Comparison of ENCODE assay signal across 14 mouse cellular contexts in genomic region chr1:22734429-22734828, GRCm38 (mm10).
"Had no signal": no experiment of that assay in that cellular context is flagged by ENCODE, and none has a peak within 500 bp of the region (broad histone marks: within the 10 kb centered on the region; RNA-seq: fewer than 3 reads in every experiment).

No protein-coding gene starts in this region.

- H3K27ac ChIP-seq: liver, embryonic 13.5 days; midbrain, embryonic 12.5 days; midbrain, embryonic 15.5 days; neural tube, embryonic 13.5 days had no signal

- H3K9me3 ChIP-seq: liver, embryonic 13.5 days; midbrain, embryonic 12.5 days; midbrain, embryonic 15.5 days; neural tube, embryonic 13.5 days had no signal

- H3K36me3 ChIP-seq: liver, embryonic 13.5 days; midbrain, embryonic 12.5 days; midbrain, embryonic 15.5 days; neural tube, embryonic 13.5 days had no signal

- H3K4me3 ChIP-seq: liver, embryonic 13.5 days; midbrain, embryonic 12.5 days; midbrain, embryonic 15.5 days; myocyte; neural tube, embryonic 13.5 days had no signal

- H3K4me1 ChIP-seq: liver, embryonic 13.5 days; midbrain, embryonic 12.5 days; midbrain, embryonic 15.5 days; neural tube, embryonic 13.5 days had no signal

- H3K27me3 ChIP-seq: liver, embryonic 13.5 days; midbrain, embryonic 12.5 days; midbrain, embryonic 15.5 days; neural tube, embryonic 13.5 days had no signal

- H3K4me2 ChIP-seq: liver, embryonic 13.5 days; midbrain, embryonic 12.5 days; midbrain, embryonic 15.5 days; neural tube, embryonic 13.5 days had no signal

- DNase-seq: kidney, adult 18-20 months; kidney, adult 9 months; kidney, postnatal 25 days; liver, embryonic 13.5 days; lung, adult 2 months; lung, postnatal 14 days; lung, postnatal 4 days; retina, postnatal 1 day; thymus, adult 2 months had no signal

- H3K9ac ChIP-seq: liver, embryonic 13.5 days; midbrain, embryonic 12.5 days; midbrain, embryonic 15.5 days; neural tube, embryonic 13.5 days had no signal

- ATAC-seq: inflammation-experienced regulatory T-cells, adult 6 months; midbrain, embryonic 15.5 days had no signal
